Mouse (Mus musculus) CH12.LX (cell line): ENCODE results near the gene Fry. TPM values are rescaled to one million over a fixed set of nuclear protein-coding genes. Genes with fewer than 3 reads are reported as not detected.
A peak's percentile ranks its signal among the peaks of the same experiment; 100 is the strongest.

Source experiments
- DNase-seq: peaks from one replicate; pipeline ENCODE4 v3.0.0-alpha.2; 2013; ENCODE audit errors: extremely low read depth
- H3K27ac ChIP-seq: 2 replicates; pipeline ENCODE4 v1.5.1; 2012; ENCODE audit warnings: low read depth, mild to moderate bottlenecking, control low read depth, moderate library complexity; ENCODE audit not compliant: insufficient read depth
- H3K27me3 ChIP-seq: replicated peaks from 2 replicates; pipeline ENCODE3; 2012; ENCODE audit warnings: inconsistent platforms
- H3K36me3 ChIP-seq, 2 experiments: replicated peaks in 1 of 2; 2 replicates each; pipeline versions ENCODE3 to v1.6.1; 2012; ENCODE audit warnings: inconsistent platforms in 1 of 2, low read length in 1 of 2, mild to moderate bottlenecking in 1 of 2, mixed read lengths in 1 of 2, moderate library complexity in 1 of 2; ENCODE audit not compliant: control insufficient read depth in 1 of 2, insufficient read depth in 1 of 2
- H3K4me1 ChIP-seq, 2 experiments: 2 replicates each; pipeline ENCODE4 v1.6.1; 2012; ENCODE audit warnings: inconsistent platforms in 1 of 2, moderate library complexity in 1 of 2; ENCODE audit not compliant: insufficient read depth in 2 of 2, control insufficient read depth in 1 of 2
- H3K4me2 ChIP-seq: 2 replicates; pipeline ENCODE4 v1.6.1; 2012; ENCODE audit warnings: low read depth, mild to moderate bottlenecking, control low read depth; ENCODE audit not compliant: poor library complexity, insufficient read depth, severe bottlenecking
- H3K4me3 ChIP-seq, 3 experiments: fragments of 150-350 bp in 1 of 3; sonication (generic) in 1 of 3; replicated peaks in 1 of 3; 2 replicates each; pipeline versions ENCODE3 to v1.5.1; 2011 to 2012; ENCODE audit warnings: low read depth in 2 of 3, low read length in 2 of 3, mild to moderate bottlenecking in 2 of 3, moderate library complexity in 2 of 3, control low read depth in 1 of 3, improper control_type of control experiment in 1 of 3, inconsistent platforms in 1 of 3, mixed read lengths in 1 of 3; ENCODE audit not compliant: poor library complexity in 1 of 3
- H3K79me2 ChIP-seq: replicated peaks from 2 replicates; pipeline ENCODE4 v1.6.1; 2012; ENCODE audit warnings: mild to moderate bottlenecking, moderate library complexity; ENCODE audit not compliant: control insufficient read depth, poor library complexity, insufficient read depth, severe bottlenecking; ENCODE audit errors: extremely low read depth
- H3K9ac ChIP-seq: 2 replicates; pipeline ENCODE4 v1.6.1; 2012; ENCODE audit warnings: low read depth, mild to moderate bottlenecking, control low read depth, moderate library complexity; ENCODE audit not compliant: insufficient read depth
- H3K9me3 ChIP-seq: replicated peaks from 2 replicates; pipeline ENCODE3; 2012; ENCODE audit warnings: low read length, inconsistent platforms, mixed read lengths
- BHLHE40 ChIP-seq: IDR thresholded peaks from 2 replicates; pipeline ENCODE4 v1.6.1; 2011; ENCODE audit warnings: mild to moderate bottlenecking, low read depth, low read length, improper control_type of control experiment
- CHD2 ChIP-seq: IDR thresholded peaks from 2 replicates; pipeline ENCODE4 v1.6.1; 2011; ENCODE audit warnings: low read length, improper control_type of control experiment
- CTCF ChIP-seq, 2 experiments: IDR thresholded peaks in 1 of 2; conservative IDR thresholded peaks in 1 of 2; 2 replicates each; pipeline ENCODE4 v1.5.1; 2011 to 2012; ENCODE audit warnings: low read depth in 2 of 2, low read length in 2 of 2, improper control_type of control experiment in 1 of 2, inconsistent platforms in 1 of 2, mild to moderate bottlenecking in 1 of 2, moderate library complexity in 1 of 2
- KAT2A ChIP-seq: IDR thresholded peaks from 2 replicates; pipeline ENCODE4 v1.6.1; 2012; ENCODE audit warnings: low read length, improper control_type of control experiment, inconsistent platforms; ENCODE audit not compliant: insufficient replicate concordance
- MAZ ChIP-seq: IDR thresholded peaks from 2 replicates; pipeline ENCODE4 v1.6.1; 2012; ENCODE audit warnings: low read depth, mild to moderate bottlenecking, inconsistent platforms, low read length, improper control_type of control experiment, moderate library complexity
- MEF2A ChIP-seq: IDR thresholded peaks from 2 replicates; pipeline ENCODE4 v1.6.1; 2014; ENCODE audit warnings: low read depth, mild to moderate bottlenecking, inconsistent platforms, low read length, improper control_type of control experiment, borderline replicate concordance
- MYC ChIP-seq: IDR thresholded peaks from 2 replicates; pipeline ENCODE4 v1.6.1; 2011; ENCODE audit warnings: low read depth, mild to moderate bottlenecking, improper control_type of control experiment, low read length
- NELFE ChIP-seq: IDR thresholded peaks from 2 replicates; pipeline ENCODE4 v1.6.1; 2011; ENCODE audit warnings: low read depth, low read length, improper control_type of control experiment
- NRF1 ChIP-seq: IDR thresholded peaks from 2 replicates; pipeline ENCODE4 v1.6.1; 2014; ENCODE audit warnings: low read depth, mild to moderate bottlenecking, inconsistent platforms, low read length, improper control_type of control experiment, moderate library complexity
- PAX5 ChIP-seq: IDR thresholded peaks from 2 replicates; pipeline ENCODE4 v1.6.1; 2012; ENCODE audit warnings: low read length, inconsistent platforms, mixed read lengths
- POLR2A ChIP-seq: IDR thresholded peaks from 2 replicates; pipeline ENCODE4 v1.6.1; 2011; ENCODE audit warnings: low read depth, mild to moderate bottlenecking, improper control_type of control experiment, low read length
- RCOR1 ChIP-seq: conservative IDR thresholded peaks from 2 replicates; pipeline ENCODE4 v1.6.1; 2012; ENCODE audit warnings: low read depth, mild to moderate bottlenecking, inconsistent platforms, low read length, improper control_type of control experiment
- TCF12 ChIP-seq: IDR thresholded peaks from 2 replicates; pipeline ENCODE4 v1.6.1; 2014; ENCODE audit warnings: low read depth, mild to moderate bottlenecking, inconsistent platforms, low read length, improper control_type of control experiment
- USF1 ChIP-seq: IDR thresholded peaks from 2 replicates; pipeline ENCODE4 v1.6.1; 2014; ENCODE audit warnings: low read depth, mild to moderate bottlenecking, inconsistent platforms, low read length, improper control_type of control experiment
- ZC3H11A ChIP-seq: IDR thresholded peaks from 2 replicates; pipeline ENCODE4 v1.6.1; 2012; ENCODE audit warnings: low read depth, mild to moderate bottlenecking, inconsistent platforms, low read length, improper control_type of control experiment
- dilution Hi-C: fragments of 300-500 bp; cut with MboI; formaldehyde crosslinking; loops from 2 replicates; pipeline ENCODE4 v1.14.3; 2020; ENCODE audit warnings: low sequenced_read_pairs; ENCODE audit not compliant: extremely low pct_unique_long_range_greater_than_20kb, extremely low pct_ligation_motif_present
- in situ Hi-C: fragments of 300-500 bp; cut with MboI; formaldehyde crosslinking; loops from 3 replicates; pipeline ENCODE4 v1.14.3; 2019; ENCODE audit warnings: low sequenced_read_pairs, low pct_ligation_motif_present, low pct_unique_long_range_greater_than_20kb, mixed read lengths
- polyA plus RNA-seq: library from polyadenylated mRNA; unstranded; fragments of >175 nt; gene quantifications from 2 replicates; pipeline ENCODE4 v1.2.1, GENCODE M21; 2012; ENCODE audit warnings: low read depth; ENCODE audit not compliant: insufficient read length
- total RNA-seq, 2 experiments: library from RNA; depleted of rRNA; stranded (reverse); fragments of 300-350 nt in 1 of 2; fragments of >200 nt in 1 of 2; gene quantifications; 2 replicates each; pipeline ENCODE4 v1.2.3; 2012 to 2014

Gene Fry
- total and polyA plus RNA-seq, 3 experiments, result 0.34 to 0.80 (median 0.34) TPM

GRCm38 (mm10) chr5:150155388-150155787 is 36.9 kb downstream of the Fry start:
- Histone ChIP-seq H3K9ac (no peak overlapping the region), H3K27me3 (no peaks in the 10 kb centered on the region), H3K27ac (no peak overlapping the region), H3K4me2 (no peak overlapping the region), H3K79me2 (no peaks in the 10 kb centered on the region), H3K4me1 (peaks cover 0 to 7% of the 10 kb centered on the region in 2 experiments; a peak in 1 of 4 replicates), H3K9me3 (peaks cover 69% of the 10 kb centered on the region), H3K36me3 (no peaks in the 10 kb centered on the region), H3K4me3 (no peak overlapping the region)
- in situ Hi-C loops (no loop called here), dilution Hi-C loops (no loop called here)
- no peak for DNase-seq
- TF ChIP-seq ZC3H11A, result no peak
- no peak for TF ChIP-seq NELFE
- TF ChIP-seq NRF1, result no peak
- TF ChIP-seq KAT2A, result no peak
- TF ChIP-seq TCF12, result no peak
- TF ChIP-seq MEF2A, result no peak
- TF ChIP-seq BHLHE40, result no peak

- Histone ChIP-seq H3K4me3 (no peak overlapping the region), H3K27ac (no peak overlapping the region), H3K9ac (no peak overlapping the region), H3K36me3 (no peaks in the 10 kb centered on the region), H3K4me2 (no peak overlapping the region), H3K27me3 (no peaks in the 10 kb centered on the region), H3K4me1 (peaks cover 0 to 7% of the 10 kb centered on the region in 2 experiments; a peak in 1 of 4 replicates), H3K9me3 (peaks cover 69% of the 10 kb centered on the region), H3K79me2 (no peaks in the 10 kb centered on the region)
- dilution Hi-C loops, result no loop called here
- DNase-seq, result peak; percentile 5
- no peak for TF ChIP-seq POLR2A
- TF ChIP-seq MEF2A, result no peak
- TF ChIP-seq CHD2, result no peak
- no peak for TF ChIP-seq PAX5
- TF ChIP-seq MYC, result no peak
- TF ChIP-seq MAZ, result no peak
- TF ChIP-seq RCOR1, result no peak
- in situ Hi-C loops, result no loop called here
Observed at GRCm38 (mm10) chr5:150156063-150156786, 37.8 kb downstream of the Fry start.

- Histone ChIP-seq H3K4me2 (no peak overlapping the region), H3K27ac (no peak overlapping the region), H3K4me1 (peaks cover 0 to 7% of the 10 kb centered on the region in 2 experiments; a peak in 1 of 4 replicates), H3K9ac (no peak overlapping the region), H3K27me3 (no peaks in the 10 kb centered on the region), H3K79me2 (no peaks in the 10 kb centered on the region), H3K36me3 (no peaks in the 10 kb centered on the region), H3K9me3 (peaks cover 56% of the 10 kb centered on the region), H3K4me3 (no peak overlapping the region)
- dilution Hi-C loops, result no loop called here
- peak; percentile 60 for DNase-seq
- in situ Hi-C loops, result no loop called here
- no peak for TF ChIP-seq USF1
- peak; percentile 8 to 32; a peak in 2 of 4 replicates for TF ChIP-seq CTCF (conservative IDR thresholded peaks at IDR 0.05 in 1 of 2, IDR thresholded peaks at IDR 0.05 in 1 of 2; ENCODE audit: low read depth in 2 of 2, low read length in 2 of 2)
- TF ChIP-seq PAX5, result no peak
Observed at GRCm38 (mm10) chr5:150157682-150158081, 39.2 kb downstream of the Fry start.
